Mouse (Mus musculus) MEL (cell line): Measurements from ENCODE around the gene 1700023F06Rik.

Experiments
- CTCF ChIP-seq, 3 experiments: IDR thresholded peaks in 2 of 3; conservative IDR thresholded peaks in 1 of 3; 2 replicates each; pipeline ENCODE4 v1.5.1; 2011 to 2012; ENCODE audit warnings: low read length in 3 of 3, low read depth in 2 of 3, mild to moderate bottlenecking in 2 of 3, improper control_type of control experiment in 1 of 3, inconsistent platforms in 1 of 3, mixed read lengths in 1 of 3, moderate library complexity in 1 of 3; ENCODE audit not compliant: control insufficient read depth in 1 of 3, insufficient read depth in 1 of 3, poor library complexity in 1 of 3, severe bottlenecking in 1 of 3
- E2F4 ChIP-seq: IDR thresholded peaks from 2 replicates; pipeline ENCODE4 v1.6.1; 2011; ENCODE audit warnings: low read depth, low read length, improper control_type of control experiment, borderline replicate concordance
- ETS1 ChIP-seq: IDR thresholded peaks from 2 replicates; pipeline ENCODE4 v1.6.1; 2012; ENCODE audit warnings: low read depth, mild to moderate bottlenecking, inconsistent platforms, low read length, improper control_type of control experiment, moderate library complexity
- GABPA ChIP-seq: IDR thresholded peaks from 2 replicates; pipeline ENCODE4 v1.6.1; 2012; ENCODE audit warnings: low read depth, mild to moderate bottlenecking, inconsistent platforms, low read length, improper control_type of control experiment, moderate library complexity
- GATA1 ChIP-seq: IDR thresholded peaks from 2 replicates; pipeline ENCODE4 v1.6.1; 2011; ENCODE audit warnings: low read depth, low read length, improper control_type of control experiment
- HCFC1 ChIP-seq: IDR thresholded peaks from 2 replicates; pipeline ENCODE4 v1.6.1; 2012; ENCODE audit warnings: low read depth, mild to moderate bottlenecking, inconsistent platforms, low read length, improper control_type of control experiment, moderate library complexity
- POLR2A ChIP-seq, 2 experiments: IDR thresholded peaks; 2 replicates each; pipeline ENCODE4 v1.6.1; 2011 to 2012; ENCODE audit warnings: low read length in 2 of 2, mild to moderate bottlenecking in 2 of 2, control low read depth in 1 of 2, improper control_type of control experiment in 1 of 2, low read depth in 1 of 2, moderate library complexity in 1 of 2; ENCODE audit not compliant: control insufficient read depth in 1 of 2, insufficient read depth in 1 of 2, poor library complexity in 1 of 2
- POLR2AphosphoS2 ChIP-seq: IDR thresholded peaks from 2 replicates; pipeline ENCODE4 v1.6.1; 2011; ENCODE audit warnings: low read length, improper control_type of control experiment
- RAD21 ChIP-seq: IDR thresholded peaks from 2 replicates; pipeline ENCODE4 v1.6.1; 2011; ENCODE audit warnings: mild to moderate bottlenecking, low read depth, low read length, improper control_type of control experiment
- TAL1 ChIP-seq: IDR thresholded peaks from 2 replicates; pipeline ENCODE4 v1.6.1; 2012; ENCODE audit warnings: mild to moderate bottlenecking, inconsistent platforms, low read length, moderate library complexity, mixed read lengths
- TCF12 ChIP-seq: IDR thresholded peaks from 2 replicates; pipeline ENCODE4 v1.6.1; 2014; ENCODE audit warnings: low read depth, mild to moderate bottlenecking, inconsistent platforms, low read length, improper control_type of control experiment, moderate library complexity
- USF1 ChIP-seq: IDR thresholded peaks from 2 replicates; pipeline ENCODE4 v1.6.1; 2014; ENCODE audit warnings: low read depth, mild to moderate bottlenecking, inconsistent platforms, low read length, improper control_type of control experiment, moderate library complexity
- ZMIZ1 ChIP-seq: IDR thresholded peaks from 2 replicates; pipeline ENCODE4 v1.6.1; 2012; ENCODE audit warnings: low read depth, mild to moderate bottlenecking, inconsistent platforms, low read length, improper control_type of control experiment, moderate library complexity
- ZNF384 ChIP-seq: IDR thresholded peaks from 2 replicates; pipeline ENCODE4 v1.6.1; 2012; ENCODE audit warnings: low read depth, mild to moderate bottlenecking, inconsistent platforms, low read length, improper control_type of control experiment

- TF ChIP-seq TAL1 (no peak), CTCF (IDR thresholded peaks at IDR 0.05 in 2 of 3, conservative IDR thresholded peaks at IDR 0.05 in 1 of 3; ENCODE audit: control insufficient read depth in 1 of 3, insufficient read depth in 1 of 3, low read depth in 2 of 3, low read length in 3 of 3, poor library complexity in 1 of 3, severe bottlenecking in 1 of 3) (no peak), TCF12 (no peak), POLR2A (IDR thresholded peaks at IDR 0.05; ENCODE audit: control insufficient read depth in 1 of 2, insufficient read depth in 1 of 2, low read depth in 1 of 2, low read length in 2 of 2, poor library complexity in 1 of 2) (no peak), GATA1 (no peak), ZMIZ1 (no peak), GABPA (no peak), POLR2AphosphoS2 (no peak), E2F4 (no peak), ETS1 (no peak), HCFC1 (no peak), RAD21 (no peak), ZNF384 (no peak), USF1 (no peak)
Measured at GRCm38 (mm10) chr11:103176510-103176909, 31.8 kb downstream of the 1700023F06Rik start.
